Mouse (Mus musculus) heart, postnatal 4 days (tissue): ENCODE results near the gene Ctnnb1. TPM values are rescaled to one million over a fixed set of nuclear protein-coding genes. Genes with fewer than 3 reads are reported as not detected.
A peak's percentile ranks its signal among the peaks of the same experiment; 100 is the strongest.

ENCODE experiments used
- DNase-seq: peaks from one replicate; pipeline ENCODE4 v3.0.0; 2021
- total RNA-seq, 2 experiments: library from RNA; stranded (reverse); gene quantifications; 2 replicates each; pipeline ENCODE4 v1.2.3; 2021

The Ctnnb1 gene
- total RNA-seq, 2 experiments from 2014 or later = 632 to 676 TPM

DNA sequence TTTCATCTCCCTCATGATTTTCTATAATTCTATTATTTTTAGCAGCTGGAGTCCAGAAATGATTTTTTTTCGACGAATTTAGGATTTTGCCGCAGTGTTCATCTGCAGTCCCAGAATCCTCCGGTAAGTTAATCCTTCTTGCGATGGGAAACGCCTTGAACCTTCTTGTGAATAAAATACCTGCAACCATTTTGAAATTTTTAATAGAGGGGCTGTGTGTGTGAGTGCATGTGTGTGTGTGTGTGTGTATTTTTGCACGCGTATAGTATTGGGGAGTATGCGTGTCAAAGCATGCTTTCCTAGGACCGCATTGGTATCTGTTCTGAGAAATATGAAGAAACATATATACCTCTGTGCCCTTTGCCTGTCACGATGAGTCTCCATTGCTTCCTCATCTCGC lies 1.0 kb downstream of the Ctnnb1 start:
- no peak for DNase-seq

DNA sequence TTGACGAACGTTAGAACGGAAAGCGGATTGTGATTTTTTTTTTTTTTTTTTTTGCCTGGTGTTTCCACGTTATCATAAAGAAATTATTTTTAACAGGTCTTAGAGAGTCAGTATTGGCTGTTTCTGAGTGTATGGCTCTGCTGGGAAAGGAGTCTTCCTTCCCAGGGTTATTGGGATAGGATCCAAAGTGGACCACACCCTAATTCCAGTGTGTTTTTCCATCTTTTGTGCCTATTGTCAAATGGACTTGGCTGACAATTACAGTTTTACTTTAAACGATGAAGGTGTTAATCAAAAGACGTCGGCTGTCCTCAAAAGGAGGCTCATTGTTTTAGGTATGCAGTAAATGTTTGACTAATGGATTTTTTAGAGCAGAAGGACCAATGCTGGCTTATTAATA lies 1.8 kb downstream of the Ctnnb1 start:
- no peak for DNase-seq

DNA sequence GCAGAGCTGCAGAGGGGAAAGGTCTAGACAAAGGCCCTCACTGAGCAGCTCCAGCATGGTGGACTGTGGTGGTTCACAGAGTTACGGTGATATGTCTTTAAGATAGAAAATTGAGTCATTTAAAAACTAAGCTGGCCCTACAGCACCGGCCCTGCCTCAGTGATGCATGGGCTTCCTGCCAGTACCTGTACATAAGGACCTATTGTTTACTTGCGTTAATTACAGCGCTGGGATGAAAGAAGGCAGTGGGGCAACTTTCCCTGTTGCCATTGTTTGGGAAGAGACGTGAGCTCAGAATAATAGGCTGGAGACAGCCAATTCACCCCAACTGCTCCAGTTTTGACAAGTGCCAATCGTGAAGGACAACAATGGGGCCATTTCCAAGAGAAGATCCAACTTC lies 3.4 kb downstream of the Ctnnb1 start:
- DNase-seq = no peak

DNA sequence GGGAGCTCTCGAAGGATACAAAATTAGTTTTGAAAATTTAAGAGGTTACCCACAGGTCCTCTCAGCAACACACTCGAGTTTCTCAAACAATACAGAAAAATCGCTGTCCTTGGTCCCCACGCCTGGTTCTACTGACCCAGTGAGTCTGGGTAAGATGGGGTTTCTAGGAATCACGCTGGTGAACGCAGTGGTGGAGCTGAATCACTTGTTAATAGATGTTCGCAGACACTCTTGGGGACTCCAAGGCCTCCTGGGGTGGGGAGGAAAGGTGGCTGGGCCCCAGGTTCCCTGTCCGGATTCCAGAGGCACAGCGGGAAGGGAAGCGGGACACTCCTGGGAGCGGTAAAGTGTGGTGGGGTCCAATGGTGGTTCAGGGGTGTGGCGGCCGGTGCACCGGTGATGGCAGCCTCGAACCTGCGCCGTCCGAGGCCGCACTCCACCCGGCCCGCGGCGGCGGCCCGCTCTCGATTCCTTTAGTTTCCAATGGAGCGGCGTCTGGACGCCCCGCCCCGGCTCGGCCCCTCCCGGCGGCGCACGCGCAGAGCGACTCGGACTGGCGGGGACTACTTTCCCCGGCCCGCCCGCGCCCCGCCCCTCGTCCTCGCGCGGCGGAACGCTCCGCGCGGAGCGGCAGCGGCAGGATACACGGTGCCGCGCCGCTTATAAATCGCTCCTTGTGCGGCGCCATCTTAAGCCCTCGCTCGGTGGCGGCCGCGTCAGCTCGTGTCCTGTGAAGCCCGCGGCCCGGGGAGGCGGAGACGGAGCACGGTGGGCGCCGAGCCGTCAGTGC lies 4.0 kb downstream of the Ctnnb1 start:
- peak; percentile 99 for DNase-seq

DNA sequence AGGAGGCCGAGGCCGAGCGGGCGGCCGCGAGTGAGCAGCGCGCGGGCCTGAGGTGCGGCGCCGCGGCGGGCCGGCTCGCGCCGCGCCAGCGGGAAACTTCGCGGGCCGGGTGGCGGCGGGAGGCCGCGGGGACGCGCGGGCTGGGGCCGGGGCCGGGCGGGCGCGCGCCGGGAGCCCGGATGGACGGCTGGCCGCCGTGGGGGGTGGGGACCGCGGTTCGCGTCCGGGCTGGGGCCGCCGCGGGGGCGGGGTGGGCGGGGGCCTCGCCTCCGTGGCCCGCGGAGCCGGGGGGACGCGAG lies 4.5 kb downstream of the Ctnnb1 start:
- no peak for DNase-seq

DNA sequence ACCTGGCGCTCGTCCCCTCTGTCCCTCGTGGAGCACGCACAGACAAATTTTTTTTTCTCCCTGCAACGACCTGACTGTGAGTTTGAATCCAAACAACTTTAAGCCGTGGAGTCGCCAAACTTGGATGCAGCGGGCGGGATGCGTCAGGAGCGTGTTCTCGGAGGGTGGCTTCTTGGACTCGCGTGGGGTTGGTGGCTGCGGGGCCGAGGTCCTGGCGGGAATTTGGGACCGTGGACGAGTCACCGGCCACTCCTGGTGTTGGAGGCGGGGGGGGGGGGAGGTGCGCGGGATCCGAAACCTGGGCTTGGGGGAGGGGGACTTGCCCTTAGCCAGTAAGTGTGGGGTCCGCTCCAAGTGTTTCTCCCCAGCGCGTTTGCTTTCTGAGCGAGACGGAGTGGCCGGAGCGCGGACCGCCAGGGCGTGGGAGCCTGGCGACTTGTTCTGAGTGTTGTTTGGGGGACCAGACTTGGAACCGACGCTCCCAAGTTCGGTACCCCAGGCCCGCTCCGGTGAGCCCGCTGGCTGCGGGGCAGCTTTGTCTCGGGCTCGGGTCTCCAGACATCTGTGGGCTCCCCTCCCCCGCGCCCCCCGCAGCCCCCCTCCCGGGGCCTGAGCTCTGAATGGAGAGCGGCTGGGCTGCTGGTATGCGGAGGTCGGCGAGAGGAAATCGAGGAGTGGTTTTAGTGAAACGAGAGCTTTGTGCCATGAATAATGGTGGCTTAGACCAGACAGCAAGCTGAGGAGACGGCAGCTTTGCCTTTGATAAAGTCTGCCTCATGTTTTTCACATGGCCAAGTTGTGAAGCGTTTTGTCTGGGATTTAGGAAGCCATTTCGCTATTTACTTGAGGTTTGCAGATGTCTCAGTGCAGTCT lies 5.1 kb downstream of the Ctnnb1 start:
- peak; percentile 64 for DNase-seq

DNA sequence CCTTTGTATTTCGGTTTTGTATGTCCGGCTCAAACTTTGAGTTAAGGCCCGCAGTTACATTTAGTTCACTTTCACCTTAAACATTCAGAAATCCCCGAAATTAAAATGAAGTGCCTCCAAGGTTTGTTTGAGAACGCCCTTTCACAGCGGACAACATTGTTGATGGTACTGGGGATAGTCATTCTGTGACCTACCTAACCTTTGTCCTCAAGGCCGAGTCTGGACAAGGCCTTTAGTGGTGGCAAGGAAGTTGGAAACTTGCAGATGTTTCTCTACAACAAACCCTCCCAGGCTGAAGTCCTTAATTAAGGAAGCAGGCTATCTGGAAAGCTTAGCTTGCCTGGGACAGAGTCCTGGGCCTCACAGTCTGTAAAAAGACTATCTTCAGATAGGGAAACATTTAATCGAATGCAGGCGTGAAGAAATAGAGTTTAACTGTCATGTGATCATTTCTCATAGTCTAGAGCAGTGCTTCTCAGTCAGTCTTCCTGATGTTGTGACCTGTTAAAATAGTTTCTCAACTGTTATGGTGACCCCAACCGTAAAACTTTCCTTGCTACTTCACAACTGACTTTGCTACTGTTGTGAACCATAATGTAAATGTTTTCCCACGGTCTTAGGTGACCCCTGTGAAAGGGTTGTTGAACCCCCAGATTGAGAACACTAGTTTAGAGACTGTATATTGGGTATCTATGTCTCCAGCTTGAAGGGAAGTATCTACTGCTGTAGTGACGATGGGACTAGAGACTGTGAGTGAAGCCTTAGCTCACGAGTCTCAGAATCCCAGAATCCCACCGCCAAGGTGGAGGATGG lies 6.0 kb downstream of the Ctnnb1 start:
- DNase-seq = no peak

DNA sequence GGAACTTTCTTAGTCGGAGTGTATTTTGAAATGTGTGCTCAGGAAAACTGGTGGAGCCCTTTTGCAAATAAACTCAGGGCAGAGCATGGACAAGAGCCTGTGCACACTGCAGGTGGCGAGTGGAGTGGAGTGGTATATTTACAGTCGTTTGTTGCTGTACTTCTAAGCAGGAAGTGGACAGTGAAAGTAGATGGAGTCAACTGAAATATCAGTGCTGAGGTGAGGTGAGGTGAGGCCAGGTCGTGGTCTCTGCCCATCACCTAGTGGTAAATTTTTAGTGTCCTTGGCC lies 6.6 kb downstream of the Ctnnb1 start:
- DNase-seq = no peak

DNA sequence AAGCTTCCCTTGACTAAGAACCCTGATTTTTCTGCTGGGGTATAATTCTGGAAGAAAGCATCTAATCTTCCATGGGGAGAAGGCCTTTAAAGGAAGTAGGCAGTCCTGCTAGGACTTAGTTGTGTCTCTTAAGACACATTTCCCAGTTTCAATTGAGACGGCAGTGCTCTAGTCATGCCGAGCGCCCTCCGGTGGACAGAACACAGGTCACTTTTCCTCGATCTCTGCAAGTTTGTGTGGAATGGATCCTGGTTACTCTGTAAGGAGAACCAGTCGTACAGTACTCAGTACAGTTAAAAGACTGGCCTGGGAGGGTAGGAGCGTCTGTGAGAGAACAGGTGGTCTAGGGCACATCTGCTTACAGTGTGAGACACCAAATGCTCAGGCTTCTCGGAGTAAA lies 7.3 kb downstream of the Ctnnb1 start:
- DNase-seq = peak; percentile 77

DNA sequence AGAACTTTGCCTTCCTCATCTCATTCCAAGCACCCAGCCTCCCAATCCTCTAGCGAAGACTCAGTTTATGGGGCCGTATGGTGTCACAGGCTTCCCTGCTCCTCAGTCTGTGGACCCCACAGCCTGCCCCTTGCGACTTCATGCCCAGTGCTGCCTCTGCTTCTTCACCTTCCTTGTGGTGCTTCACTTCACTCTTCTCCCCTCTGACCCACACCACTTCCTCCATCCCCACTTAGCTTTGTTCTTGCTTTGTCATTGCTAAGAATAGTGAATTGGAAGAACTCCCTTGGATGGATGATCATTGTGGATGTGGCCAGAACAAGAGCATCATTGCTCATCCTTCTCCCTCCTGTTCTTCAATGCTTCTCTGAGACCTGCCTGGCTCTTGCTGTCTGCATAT lies 11.8 kb downstream of the Ctnnb1 start:
- DNase-seq = no peak

DNA sequence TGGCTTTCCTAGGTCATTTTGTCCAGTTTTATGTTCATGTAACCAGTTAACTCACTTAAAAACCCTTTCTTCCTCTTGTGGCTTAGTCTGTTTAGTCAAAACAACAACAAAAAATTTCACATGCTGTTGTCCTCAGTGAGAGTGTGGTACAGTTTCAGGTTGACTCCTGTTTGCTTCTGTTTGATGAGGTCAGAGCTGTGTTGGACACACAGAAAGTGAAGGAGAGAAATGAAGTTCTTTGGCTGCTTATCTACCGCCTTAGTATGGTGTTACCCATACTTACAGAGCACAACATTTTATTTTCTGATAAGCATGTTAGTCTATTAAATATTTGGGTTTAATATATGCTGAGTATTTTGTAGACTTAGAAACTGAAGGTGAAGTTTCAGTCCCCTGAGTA lies 14.7 kb downstream of the Ctnnb1 start:
- no peak for DNase-seq

DNA sequence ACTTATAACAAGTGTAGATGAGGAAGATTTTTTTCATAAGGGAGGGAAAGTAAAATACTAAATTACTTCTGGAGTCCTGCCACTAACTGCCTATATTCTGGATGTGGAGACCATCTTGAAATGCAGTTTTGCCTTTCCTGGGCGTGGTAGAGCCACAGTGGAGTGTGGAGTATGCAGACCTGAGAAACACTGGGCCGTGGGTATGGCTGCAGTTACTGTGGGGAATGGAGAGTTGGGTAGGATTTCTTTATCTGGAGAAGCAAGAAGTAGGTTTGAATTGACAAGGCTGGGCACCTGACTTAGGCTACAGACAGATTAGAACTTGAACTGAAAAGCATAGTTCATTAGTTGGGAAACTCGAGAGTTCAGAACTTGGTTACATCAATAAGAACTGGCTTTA lies 15.2 kb downstream of the Ctnnb1 start:
- no peak for DNase-seq

DNA sequence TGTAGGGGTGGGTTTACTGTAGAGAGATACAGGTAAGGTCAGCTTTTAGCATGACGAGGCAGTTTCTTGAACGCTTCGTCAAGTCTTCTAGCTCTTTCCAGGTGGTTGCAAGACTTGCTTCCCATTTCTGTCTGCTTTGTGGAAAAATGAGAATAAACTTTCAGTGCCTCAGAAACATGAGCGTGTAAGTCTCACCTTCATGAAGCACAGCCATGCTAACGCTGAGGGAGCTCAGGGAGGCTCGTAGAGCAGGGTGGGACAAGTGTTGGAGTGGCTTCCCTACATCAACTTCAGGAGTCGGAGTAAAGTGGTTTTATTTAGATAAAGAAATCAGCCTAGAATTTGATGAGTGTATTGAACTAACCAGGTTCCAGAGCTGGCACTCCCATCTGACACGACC lies 17.1 kb downstream of the Ctnnb1 start:
- no peak for DNase-seq

DNA sequence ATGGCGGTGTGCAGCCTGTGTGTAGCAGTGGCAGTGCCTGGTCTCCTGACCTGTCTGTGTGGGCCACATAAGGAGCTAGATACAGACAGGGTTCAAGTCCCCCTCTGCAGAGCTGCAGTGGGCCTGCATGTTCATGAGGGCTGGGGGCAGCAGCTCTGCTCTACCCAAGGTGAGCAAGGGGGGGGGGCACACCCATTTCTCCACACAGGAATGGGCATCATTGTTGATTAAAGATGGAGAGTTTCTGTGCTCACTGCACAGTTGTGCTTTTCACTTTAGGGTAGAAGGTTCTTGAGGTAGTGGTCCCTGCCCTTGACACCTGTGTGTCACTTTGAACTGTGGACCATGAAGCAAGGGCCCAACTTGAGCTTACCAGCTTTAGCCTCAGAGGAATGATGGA lies 19.8 kb downstream of the Ctnnb1 start:
- no peak for DNase-seq

DNA sequence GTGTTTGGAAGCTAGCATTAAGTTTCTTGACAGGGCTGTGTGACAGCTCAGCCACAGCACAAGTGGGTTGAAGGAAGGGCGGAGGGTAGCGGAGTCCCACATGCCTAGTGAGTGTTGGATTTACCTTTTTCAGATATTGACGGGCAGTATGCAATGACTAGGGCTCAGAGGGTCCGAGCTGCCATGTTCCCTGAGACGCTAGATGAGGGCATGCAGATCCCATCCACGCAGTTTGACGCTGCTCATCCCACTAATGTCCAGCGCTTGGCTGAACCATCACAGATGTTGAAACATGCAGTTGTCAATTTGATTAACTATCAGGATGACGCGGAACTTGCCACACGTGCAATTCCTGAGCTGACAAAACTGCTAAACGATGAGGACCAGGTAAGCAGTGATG lies 21.7 kb downstream of the Ctnnb1 start:
- no peak for DNase-seq

DNA sequence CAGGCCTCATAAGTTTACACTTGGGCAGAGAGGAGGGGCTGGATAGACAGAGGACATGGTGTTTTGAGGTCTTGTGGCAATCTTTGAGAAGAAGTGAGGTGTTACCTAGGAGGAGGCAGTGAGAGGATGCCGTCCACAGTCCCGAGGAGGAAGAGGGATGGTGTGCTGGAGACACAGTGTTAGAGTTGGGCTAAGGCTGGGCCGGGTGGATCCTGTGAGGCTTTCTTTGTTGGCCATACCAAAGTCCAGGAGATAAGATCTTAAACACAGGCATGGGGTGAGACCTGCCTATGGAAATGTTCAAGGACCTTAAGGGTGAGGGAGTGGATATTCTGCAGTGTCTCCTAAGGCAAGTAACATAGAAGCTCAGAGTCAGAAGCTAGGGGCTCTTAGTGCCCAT lies 22.9 kb downstream of the Ctnnb1 start:
- DNase-seq = no peak

DNA sequence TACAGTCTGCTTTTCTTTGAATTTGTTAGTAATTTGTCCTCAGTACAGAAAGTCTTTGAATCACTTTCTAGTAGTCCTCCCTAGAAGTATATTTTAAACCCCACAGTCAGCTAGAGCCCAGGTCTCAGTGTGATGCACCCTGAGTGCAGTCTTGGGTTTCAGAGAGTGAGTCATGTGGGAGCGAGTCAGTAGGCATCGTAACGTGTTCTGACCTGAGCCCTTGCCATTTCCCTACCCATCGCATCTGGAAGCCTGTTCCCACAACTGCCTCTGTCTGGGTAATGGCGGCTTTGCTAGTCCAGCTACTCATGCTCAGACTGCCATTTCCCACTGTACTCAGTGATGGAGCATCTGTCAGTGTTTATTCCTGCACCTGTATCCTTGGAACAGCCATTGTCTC lies 29.0 kb downstream of the Ctnnb1 start:
- no peak for DNase-seq

DNA sequence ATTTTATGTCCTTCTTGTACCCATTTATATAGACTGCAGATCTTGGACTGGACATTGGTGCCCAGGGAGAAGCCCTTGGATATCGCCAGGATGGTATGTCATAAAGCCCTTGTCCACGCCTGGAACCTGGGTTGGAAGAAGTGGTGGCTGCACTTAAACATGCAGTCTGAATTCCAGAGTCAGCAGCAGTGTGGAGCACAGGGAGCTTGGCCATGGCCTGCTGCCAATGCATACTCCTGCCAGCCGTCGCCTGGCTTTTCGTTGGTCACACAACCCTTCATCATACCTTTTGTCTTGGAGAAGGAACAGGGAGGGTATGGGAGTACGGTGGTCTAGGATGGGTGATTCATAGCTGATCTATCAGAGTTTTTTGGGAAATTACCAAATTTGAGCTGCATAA lies 29.5 kb downstream of the Ctnnb1 start:
- peak; percentile 64 for DNase-seq

DNA sequence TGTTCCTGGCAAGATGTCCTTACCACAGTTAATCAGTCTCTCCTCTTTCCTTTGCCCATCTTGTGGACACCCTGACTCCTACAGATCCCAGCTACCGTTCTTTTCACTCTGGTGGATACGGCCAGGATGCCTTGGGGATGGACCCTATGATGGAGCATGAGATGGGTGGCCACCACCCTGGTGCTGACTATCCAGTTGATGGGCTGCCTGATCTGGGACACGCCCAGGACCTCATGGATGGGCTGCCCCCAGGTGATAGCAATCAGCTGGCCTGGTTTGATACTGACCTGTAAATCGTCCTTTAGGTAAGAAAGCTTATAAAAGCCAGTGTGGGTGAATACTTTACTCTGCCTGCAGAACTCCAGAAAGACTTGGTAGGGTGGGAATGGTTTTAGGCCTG lies 30.2 kb downstream of the Ctnnb1 start:
- DNase-seq = no peak

DNA sequence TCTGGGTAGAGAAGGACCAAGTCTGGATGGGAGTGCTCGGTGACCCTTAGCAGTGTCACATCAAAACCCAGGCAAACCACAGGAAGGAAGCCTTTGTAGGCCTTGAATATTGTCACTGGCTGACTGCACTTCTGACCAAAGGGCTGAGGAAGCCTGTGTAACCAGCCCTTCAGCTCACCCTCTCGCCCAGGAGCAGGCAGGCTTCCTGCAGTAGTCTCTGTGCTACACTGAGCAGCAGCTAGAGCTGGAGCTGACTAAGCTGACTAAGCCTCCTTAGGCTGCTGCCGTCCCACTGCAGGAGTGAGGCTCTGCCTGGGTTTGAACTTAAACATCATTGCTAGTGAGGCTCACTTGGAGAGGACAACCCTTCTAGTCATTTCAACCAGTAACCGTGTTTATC lies 31.6 kb downstream of the Ctnnb1 start:
- no peak for DNase-seq

DNA sequence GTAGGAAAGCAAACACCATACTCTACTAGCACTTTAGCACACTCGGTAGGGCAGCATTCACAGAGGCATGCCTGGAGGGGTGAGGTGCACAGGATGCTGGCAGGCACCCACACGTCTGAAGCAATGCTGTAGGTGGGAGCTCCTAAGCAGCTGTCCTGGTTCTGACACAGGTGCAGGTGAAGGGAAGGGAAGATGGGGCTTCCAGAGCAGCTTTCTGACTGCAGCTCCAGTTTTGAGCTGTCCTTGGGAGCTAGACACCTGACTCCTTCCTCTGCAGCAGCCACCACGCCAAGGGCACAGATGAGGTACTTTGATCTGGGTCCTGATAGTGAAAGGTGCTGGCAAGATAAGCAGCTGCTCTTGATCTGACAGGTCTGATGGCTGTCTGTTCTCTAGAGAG lies 32.5 kb downstream of the Ctnnb1 start:
- no peak for DNase-seq

DNA sequence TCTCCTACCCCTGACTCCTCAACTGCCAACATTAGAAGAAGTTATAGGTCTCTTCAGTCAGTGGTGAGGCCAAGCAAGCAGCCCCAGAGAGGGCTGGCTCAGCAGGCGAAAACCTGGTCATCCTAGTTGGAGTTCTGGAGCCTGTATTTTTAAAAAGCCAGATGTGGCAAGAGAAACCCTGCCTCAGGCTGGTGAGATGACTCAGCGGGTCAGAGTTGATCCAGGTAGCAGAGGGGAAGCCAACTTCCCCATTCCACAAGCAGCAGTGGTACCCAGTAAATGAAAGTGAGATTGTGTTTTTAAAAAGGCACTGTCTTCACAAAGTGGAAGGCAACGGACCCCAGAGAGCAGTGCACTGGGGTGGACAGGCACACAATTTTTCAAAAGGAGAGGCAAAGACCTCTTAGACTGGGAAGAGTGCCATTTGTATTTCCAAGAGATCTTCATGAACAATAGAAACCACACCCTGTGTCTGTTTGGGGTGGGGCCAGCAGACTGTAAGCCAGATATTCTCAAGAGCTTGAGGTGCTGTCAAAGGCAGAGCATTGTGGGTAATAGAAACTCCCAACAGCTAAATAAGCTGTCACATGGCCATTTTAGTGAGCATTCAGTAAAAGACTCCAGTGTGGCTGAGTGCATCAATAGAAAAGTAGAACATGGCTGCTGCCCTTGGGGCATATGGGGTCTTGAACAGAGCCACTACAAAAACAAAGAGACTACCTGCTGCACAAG lies 33.1 kb downstream of the Ctnnb1 start:
- peak; percentile 43 for DNase-seq

DNA sequence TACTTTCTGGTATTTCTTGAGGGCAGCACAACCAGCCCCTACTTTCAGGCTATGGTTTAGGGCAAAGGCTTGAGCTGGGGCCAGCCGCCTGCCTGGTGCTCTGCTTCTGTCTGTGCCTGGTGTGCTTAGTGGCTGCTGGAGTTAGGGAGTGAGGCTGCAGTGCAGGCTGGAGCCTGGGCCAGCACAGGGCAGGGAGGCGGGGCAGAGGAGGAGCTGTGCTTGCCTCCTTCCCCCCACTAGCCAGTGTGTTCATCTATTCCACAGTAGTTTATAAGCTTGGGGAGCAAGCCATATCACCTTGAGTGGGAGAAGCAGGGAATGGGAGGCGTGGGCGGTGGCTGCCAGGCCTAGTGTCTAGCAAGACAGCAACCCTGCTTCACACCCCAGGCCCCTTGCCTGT lies 34.1 kb downstream of the Ctnnb1 start:
- DNase-seq = no peak
